Mouse (Mus musculus): Measurements from ENCODE around the gene Mtr.

GRCm38 (mm10) chr13:12198486-12198885 is 59.4 kb downstream of the Mtr start:
- TF ChIP-seq CTCF (conservative IDR thresholded peaks at IDR 0.05; ENCODE audit: low read length) (no peak), POU5F1 (IDR thresholded peaks at IDR 0.05; ENCODE audit: borderline replicate concordance, low read length) (no peak), NANOG (IDR thresholded peaks at IDR 0.05; ENCODE audit: borderline replicate concordance, low read length) (no peak)
